Mouse (Mus musculus): ENCODE measurements at regions not wholly inside any gene's neighbourhood (a gene's known extent, or its start where the extent isn't known, plus 50 kb on each side); places are given as distances from the start of the nearest gene placed in this dataset.

DNA sequence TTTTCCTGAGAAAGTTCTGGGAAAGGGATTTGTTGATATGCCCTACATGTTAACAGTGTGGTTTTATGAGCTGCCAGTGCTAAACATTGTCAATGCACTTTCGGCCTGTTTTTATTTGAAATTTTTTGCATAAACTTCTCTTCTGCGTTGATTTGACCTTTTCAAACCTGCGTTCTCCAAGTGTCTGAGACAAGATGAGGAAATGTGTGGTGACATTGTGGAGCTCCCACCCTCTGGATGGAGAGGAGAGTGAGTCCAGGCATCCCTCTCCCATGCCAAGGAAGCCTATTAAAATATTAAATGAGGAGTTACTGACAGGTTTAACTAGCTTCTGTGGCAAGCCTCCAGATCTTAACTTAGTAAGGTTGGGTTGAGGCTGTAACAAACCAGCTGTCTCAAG lies 199.6 kb upstream of the Ldb2 start:
- no peak for ATAC-seq (replicated peaks in 1 of 2; ENCODE audit: insufficient read depth in 1 of 2, low FRiP score in 2 of 2, low TSS enrichment in 1 of 2, low read depth in 1 of 2, poor library complexity in 2 of 2, severe bottlenecking in 2 of 2)

DNA sequence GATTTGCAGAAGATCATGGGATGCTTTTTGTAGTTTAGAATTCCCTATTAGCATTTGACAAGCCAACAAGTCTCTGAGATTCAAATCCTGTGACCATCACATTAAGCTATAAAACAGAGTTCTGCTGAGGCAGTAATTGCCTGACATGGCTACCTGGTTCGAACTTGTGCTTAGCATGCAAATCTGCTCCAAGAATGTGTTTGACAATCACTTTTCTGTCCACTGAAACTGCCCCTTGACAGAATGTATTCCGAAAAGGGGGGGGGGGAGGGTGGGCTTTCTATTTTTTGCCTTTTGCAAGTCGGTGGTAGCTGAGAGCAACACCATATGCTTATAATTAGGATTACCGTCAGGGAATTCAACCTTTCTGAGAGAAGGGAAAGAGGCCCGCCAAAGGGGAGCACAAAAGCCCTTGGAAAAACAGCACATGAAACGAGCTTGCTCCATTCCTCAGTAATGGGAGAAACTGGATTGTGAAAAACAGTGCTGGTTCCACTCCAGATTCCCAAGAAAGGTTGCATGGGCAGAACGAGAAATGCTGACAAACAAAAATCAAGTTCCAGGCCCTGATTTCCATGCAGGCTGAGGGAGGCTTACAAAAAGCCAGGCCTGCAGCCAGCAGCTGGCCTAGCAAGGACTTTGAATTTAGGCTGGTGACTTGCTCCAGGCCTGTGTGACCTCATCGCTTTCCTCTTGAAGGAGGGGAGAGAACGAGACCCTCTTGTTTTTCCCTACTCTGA lies 176.1 kb upstream of the Ldb2 start:
- no peak for ATAC-seq (replicated peaks in 1 of 2; ENCODE audit: insufficient read depth in 1 of 2, low FRiP score in 2 of 2, low TSS enrichment in 1 of 2, low read depth in 1 of 2, poor library complexity in 2 of 2, severe bottlenecking in 2 of 2)

- ATAC-seq (replicated peaks in 1 of 2; ENCODE audit: insufficient read depth in 1 of 2, low FRiP score in 2 of 2, low TSS enrichment in 1 of 2, low read depth in 1 of 2, poor library complexity in 2 of 2, severe bottlenecking in 2 of 2): no peak
Measured at GRCm38 (mm10) chr5:44943023-44943921, 143.8 kb upstream of the Ldb2 start.

DNA sequence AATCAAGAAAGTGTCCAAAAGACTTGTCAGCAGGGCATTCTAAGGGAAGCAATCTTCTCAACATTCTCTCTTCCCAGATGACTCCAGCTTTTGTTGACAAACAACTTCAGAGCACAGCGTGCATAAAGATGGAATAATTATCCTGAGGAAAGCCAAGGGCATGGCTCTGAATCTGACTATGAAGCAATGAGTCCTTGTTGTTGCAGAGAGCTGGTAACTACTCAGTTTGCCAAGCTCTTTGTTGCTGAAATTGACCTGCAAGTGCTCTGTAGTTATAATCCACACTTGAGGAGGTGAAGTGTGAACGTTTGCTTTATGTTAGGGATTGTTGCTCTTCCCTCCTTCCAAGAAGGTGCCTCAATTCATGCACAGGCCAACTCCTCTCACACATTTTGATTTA lies 143.1 kb upstream of the Ldb2 start:
- no peak for ATAC-seq (replicated peaks in 1 of 2; ENCODE audit: insufficient read depth in 1 of 2, low FRiP score in 2 of 2, low TSS enrichment in 1 of 2, low read depth in 1 of 2, poor library complexity in 2 of 2, severe bottlenecking in 2 of 2)

DNA sequence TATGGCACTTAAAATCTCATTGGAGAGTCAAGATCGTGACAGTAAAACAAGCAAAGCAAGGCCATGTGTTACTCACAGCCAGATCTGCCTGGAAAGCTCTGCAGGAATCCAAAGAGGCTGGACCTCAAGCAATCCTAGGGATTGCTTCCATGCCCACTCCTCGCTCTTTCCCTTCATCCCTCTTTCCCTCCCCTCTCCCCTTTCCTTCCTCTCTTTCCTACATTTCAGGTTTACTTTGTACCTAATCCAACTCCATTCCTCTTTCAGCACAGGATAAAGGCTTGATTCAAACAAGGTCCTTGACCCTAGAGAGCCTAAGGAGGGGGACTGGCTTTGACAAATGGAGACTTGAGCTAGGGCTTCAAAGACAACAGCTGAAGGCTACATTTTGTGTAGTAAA lies 126.0 kb upstream of the Ldb2 start:
- 0 out of 4 replicates have a peak, but pooled peaks of 1 of the 2 experiments have one; percentile 7 for ATAC-seq (replicated peaks in 1 of 2; ENCODE audit: insufficient read depth in 1 of 2, low FRiP score in 2 of 2, low TSS enrichment in 1 of 2, low read depth in 1 of 2, poor library complexity in 2 of 2, severe bottlenecking in 2 of 2)

- ATAC-seq (replicated peaks in 1 of 2; ENCODE audit: insufficient read depth in 1 of 2, low FRiP score in 2 of 2, low TSS enrichment in 1 of 2, low read depth in 1 of 2, poor library complexity in 2 of 2, severe bottlenecking in 2 of 2): no peak
Measured at GRCm38 (mm10) chr5:44922129-44922775, 122.8 kb upstream of the Ldb2 start.

DNA sequence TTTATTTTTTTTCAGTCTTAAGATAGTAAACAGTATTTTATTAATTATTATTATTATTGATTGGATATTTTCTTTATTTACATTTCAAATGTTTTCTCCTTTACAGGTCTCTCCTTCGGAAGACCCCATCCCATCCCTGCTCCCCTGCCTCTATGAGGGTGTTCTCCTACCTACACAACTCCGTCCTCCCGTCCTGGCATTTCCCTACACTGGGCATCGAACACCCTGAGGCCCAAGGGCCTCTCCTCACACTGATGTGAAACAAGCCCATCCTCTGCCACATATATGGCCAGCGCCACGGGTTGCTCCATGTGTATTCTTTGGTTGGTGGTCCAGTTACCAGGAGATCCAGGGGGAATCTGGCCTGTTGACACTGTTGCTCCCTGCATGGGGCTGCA lies 118.3 kb upstream of the Ldb2 start:
- no peak for ATAC-seq (replicated peaks in 1 of 2; ENCODE audit: insufficient read depth in 1 of 2, low FRiP score in 2 of 2, low TSS enrichment in 1 of 2, low read depth in 1 of 2, poor library complexity in 2 of 2, severe bottlenecking in 2 of 2)

DNA sequence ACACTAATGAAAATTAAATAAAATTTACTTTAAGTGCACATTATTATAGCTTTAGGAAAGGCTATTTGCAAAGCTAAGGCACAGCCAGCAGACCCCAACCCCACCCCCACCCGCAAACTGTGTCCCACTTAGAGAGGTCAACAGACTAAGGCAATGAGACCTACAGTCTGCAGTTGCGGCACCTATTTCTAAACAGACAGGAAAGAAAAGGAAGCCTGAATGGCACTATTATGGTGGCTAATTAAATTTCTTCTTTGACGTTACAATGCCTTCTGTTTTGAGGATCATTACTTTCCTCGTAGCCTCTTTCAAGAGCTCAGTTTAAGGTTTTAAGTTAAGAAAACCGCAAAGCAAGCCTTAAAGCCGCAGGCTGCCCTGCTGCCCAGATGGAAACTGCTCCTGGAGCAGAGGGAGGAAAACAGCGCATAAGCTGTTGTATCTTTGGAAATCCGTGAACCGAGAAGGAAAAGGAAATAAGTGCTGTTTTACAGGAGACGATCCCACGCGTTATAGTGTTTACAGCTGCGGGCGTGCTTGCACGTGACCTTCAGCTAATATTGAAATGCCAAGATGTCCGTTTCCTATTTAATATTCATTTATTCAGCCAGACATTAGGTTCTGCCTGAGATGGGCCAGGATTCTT lies 117.8 kb upstream of the Ldb2 start:
- no peak for ATAC-seq (replicated peaks in 1 of 2; ENCODE audit: insufficient read depth in 1 of 2, low FRiP score in 2 of 2, low TSS enrichment in 1 of 2, low read depth in 1 of 2, poor library complexity in 2 of 2, severe bottlenecking in 2 of 2)

DNA sequence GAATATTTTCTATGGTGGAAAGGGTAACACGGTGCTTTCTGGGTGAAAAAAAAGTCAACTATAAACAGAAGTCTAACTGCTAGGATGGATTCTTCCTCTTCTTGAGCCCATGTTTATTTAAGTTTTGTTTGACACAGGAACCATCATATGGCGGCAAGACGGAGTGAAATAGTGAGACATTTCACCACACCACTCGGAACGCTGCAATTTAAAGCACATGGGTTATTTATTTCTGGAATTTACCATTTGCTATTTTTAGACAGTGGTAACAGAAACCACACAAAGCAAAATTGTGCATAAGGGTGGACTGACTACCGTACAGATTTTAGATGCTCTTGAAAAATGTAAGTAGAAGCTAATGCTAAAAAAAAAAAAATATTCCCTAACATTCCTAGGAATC lies 103.1 kb upstream of the Ldb2 start:
- ATAC-seq (replicated peaks in 1 of 2; ENCODE audit: insufficient read depth in 1 of 2, low FRiP score in 2 of 2, low TSS enrichment in 1 of 2, low read depth in 1 of 2, poor library complexity in 2 of 2, severe bottlenecking in 2 of 2): no peak

- no peak for ATAC-seq (replicated peaks in 1 of 2; ENCODE audit: insufficient read depth in 1 of 2, low FRiP score in 2 of 2, low TSS enrichment in 1 of 2, low read depth in 1 of 2, poor library complexity in 2 of 2, severe bottlenecking in 2 of 2)
Measured at GRCm38 (mm10) chr5:44886566-44887070, 87.1 kb upstream of the Ldb2 start.

GRCm38 (mm10) chr5:44876946-44877345 lies 77.5 kb upstream of the Ldb2 start:
- ATAC-seq (replicated peaks in 1 of 2; ENCODE audit: insufficient read depth in 1 of 2, low FRiP score in 2 of 2, low TSS enrichment in 1 of 2, low read depth in 1 of 2, poor library complexity in 2 of 2, severe bottlenecking in 2 of 2): no peak

DNA sequence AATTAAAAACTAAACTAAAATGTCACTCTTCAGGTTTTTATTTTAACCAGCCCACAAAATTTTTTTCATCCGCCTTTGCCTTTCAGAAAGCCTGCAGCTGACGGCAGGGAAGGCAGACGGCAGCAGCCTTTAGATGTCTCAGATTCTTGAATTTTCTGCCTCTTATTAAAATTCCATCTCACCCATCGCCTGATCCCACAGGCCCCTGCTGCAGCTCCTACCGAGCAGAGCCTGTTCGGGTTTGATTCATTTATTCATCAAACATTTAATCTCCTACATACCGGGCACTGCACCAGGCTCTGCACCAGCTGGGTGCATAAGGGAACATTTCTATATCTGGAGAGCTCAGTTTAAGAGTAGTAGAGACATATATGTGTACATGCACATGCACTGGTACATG lies 72.8 kb upstream of the Ldb2 start:
- no peak for ATAC-seq (replicated peaks in 1 of 2; ENCODE audit: insufficient read depth in 1 of 2, low FRiP score in 2 of 2, low TSS enrichment in 1 of 2, low read depth in 1 of 2, poor library complexity in 2 of 2, severe bottlenecking in 2 of 2)

DNA sequence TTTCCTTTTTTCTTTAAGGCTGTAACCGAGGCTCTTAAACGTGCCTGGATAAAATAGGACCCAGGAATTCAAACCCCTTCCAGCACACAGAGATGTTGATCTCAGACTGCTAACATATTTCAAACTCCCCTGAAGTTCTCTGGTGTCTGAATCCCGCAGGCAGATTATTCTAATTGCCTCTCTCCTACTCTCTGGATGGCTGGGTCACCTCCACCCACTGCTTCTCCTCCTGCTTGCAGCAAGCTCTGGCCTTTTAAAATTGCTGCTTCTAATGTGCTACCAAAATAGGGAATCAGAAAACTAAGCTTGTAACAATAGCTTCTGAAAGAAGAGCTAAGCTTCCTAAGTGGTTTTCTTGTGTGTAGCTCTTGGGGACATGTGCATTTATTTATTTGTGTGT lies 64.4 kb upstream of the Ldb2 start:
- no peak for ATAC-seq (replicated peaks in 1 of 2; ENCODE audit: insufficient read depth in 1 of 2, low FRiP score in 2 of 2, low TSS enrichment in 1 of 2, low read depth in 1 of 2, poor library complexity in 2 of 2, severe bottlenecking in 2 of 2)

GRCm38 (mm10) chr5:44863349-44863748 lies 63.9 kb upstream of the Ldb2 start:
- no peak for ATAC-seq (replicated peaks in 1 of 2; ENCODE audit: insufficient read depth in 1 of 2, low FRiP score in 2 of 2, low TSS enrichment in 1 of 2, low read depth in 1 of 2, poor library complexity in 2 of 2, severe bottlenecking in 2 of 2)

GRCm38 (mm10) chr5:44854189-44854588 lies 54.7 kb upstream of the Ldb2 start:
- ATAC-seq (replicated peaks in 1 of 2; ENCODE audit: insufficient read depth in 1 of 2, low FRiP score in 2 of 2, low TSS enrichment in 1 of 2, low read depth in 1 of 2, poor library complexity in 2 of 2, severe bottlenecking in 2 of 2): no peak
